Mouse (Mus musculus): ENCODE results near the gene Ndrg3.

- TF ChIP-seq POLR2A (IDR thresholded peaks at IDR 0.05; ENCODE audit: low read depth, low read length) (no peak), CTCF (conservative IDR thresholded peaks at IDR 0.05 in 1 of 2, IDR thresholded peaks at IDR 0.05 in 1 of 2; ENCODE audit: low read depth in 2 of 2, low read length in 2 of 2) (no peak), EP300 (IDR thresholded peaks at IDR 0.05; ENCODE audit: low read length) (no peak), NELFE (IDR thresholded peaks at IDR 0.05; ENCODE audit: low read depth, low read length) (no peak), ZNF384 (IDR thresholded peaks at IDR 0.05; ENCODE audit: low read depth, low read length) (no peak), MAFK (IDR thresholded peaks at IDR 0.05; ENCODE audit: insufficient replicate concordance, low read length) (no peak)
Measured at GRCm38 (mm10) chr2:156982864-156983263, 9.0 kb downstream of the Ndrg3 start.
